Mouse (Mus musculus) splenic B cell, adult 2 months (primary cell): ENCODE results near the gene Trappc2l.

ENCODE experiments used
- DNase-seq: peaks from one replicate; pipeline ENCODE4 v3.0.0-alpha.2; 2011; ENCODE audit warnings: low read depth, low spot score
- H3K27me3 ChIP-seq: 2 replicates; pipeline ENCODE4 v1.6.1; 2012; ENCODE audit warnings: mild to moderate bottlenecking, low read length, moderate library complexity, mixed read lengths; ENCODE audit not compliant: control insufficient read depth, poor library complexity, insufficient read depth, severe bottlenecking
- H3K36me3 ChIP-seq: 2 replicates; pipeline ENCODE4 v1.6.1; 2012; ENCODE audit warnings: mild to moderate bottlenecking, low read length, moderate library complexity, mixed read lengths; ENCODE audit not compliant: control insufficient read depth, poor library complexity, insufficient read depth, severe bottlenecking

Gene Trappc2l

GRCm38 (mm10) chr8:122644175-122644954 is 32.9 kb downstream of the Trappc2l start:
- no peaks in the 10 kb centered on the region for H3K27me3 ChIP-seq
- DNase-seq, result no peak
- H3K36me3 ChIP-seq, result peaks cover 11% of the 10 kb centered on the region

GRCm38 (mm10) chr8:122646337-122646736 is 34.9 kb downstream of the Trappc2l start:
- no peak for DNase-seq
- Histone ChIP-seq H3K27me3 (no peaks in the 10 kb centered on the region), H3K36me3 (peaks cover 12% of the 10 kb centered on the region)

GRCm38 (mm10) chr8:122648192-122648970 is 36.9 kb downstream of the Trappc2l start:
- no peak for DNase-seq
- H3K36me3 ChIP-seq, result peaks cover 6% of the 10 kb centered on the region
- no peaks in the 10 kb centered on the region for H3K27me3 ChIP-seq

GRCm38 (mm10) chr8:122651326-122651921 is 40.0 kb downstream of the Trappc2l start:
- DNase-seq, result no peak
- no peaks in the 10 kb centered on the region for H3K27me3 ChIP-seq
- H3K36me3 ChIP-seq, result peaks cover 6% of the 10 kb centered on the region

GRCm38 (mm10) chr8:122652643-122653042 is 41.2 kb downstream of the Trappc2l start:
- Histone ChIP-seq H3K27me3 (no peaks in the 10 kb centered on the region), H3K36me3 (peaks cover 6% of the 10 kb centered on the region)
- no peak for DNase-seq

- peaks cover 2% of the 10 kb centered on the region for H3K36me3 ChIP-seq
- no peak for DNase-seq
- no peaks in the 10 kb centered on the region for H3K27me3 ChIP-seq
Measured at GRCm38 (mm10) chr8:122654768-122655167, 43.3 kb downstream of the Trappc2l start.

GRCm38 (mm10) chr8:122656056-122656999 is 44.9 kb downstream of the Trappc2l start:
- Histone ChIP-seq H3K27me3 (no peaks in the 10 kb centered on the region), H3K36me3 (no peaks in the 10 kb centered on the region; the same call in 1 of the 2 replicates)
- DNase-seq, result no peak

GRCm38 (mm10) chr8:122658149-122658806 is 46.8 kb downstream of the Trappc2l start:
- no peak for DNase-seq
- H3K27me3 ChIP-seq, result no peaks in the 10 kb centered on the region
- no peaks in the 10 kb centered on the region for H3K36me3 ChIP-seq

GRCm38 (mm10) chr8:122658807-122659160 is 47.3 kb downstream of the Trappc2l start:
- no peaks in the 10 kb centered on the region for H3K27me3 ChIP-seq
- no peak for DNase-seq
- H3K36me3 ChIP-seq, result no peaks in the 10 kb centered on the region

- H3K36me3 ChIP-seq, result no peaks in the 10 kb centered on the region
- H3K27me3 ChIP-seq, result no peaks in the 10 kb centered on the region
- DNase-seq, result peak; percentile 56
Measured at GRCm38 (mm10) chr8:122660022-122660421, 48.6 kb downstream of the Trappc2l start.

GRCm38 (mm10) chr8:122661138-122661537 is 49.7 kb downstream of the Trappc2l start:
- Histone ChIP-seq H3K36me3 (no peaks in the 10 kb centered on the region), H3K27me3 (no peaks in the 10 kb centered on the region)
- no peak for DNase-seq

- H3K27me3 ChIP-seq, result no peaks in the 10 kb centered on the region
- no peaks in the 10 kb centered on the region for H3K36me3 ChIP-seq
- DNase-seq, result no peak
Measured at GRCm38 (mm10) chr8:122661894-122662293, 50.5 kb downstream of the Trappc2l start.

- no peak for DNase-seq
- no peaks in the 10 kb centered on the region for H3K27me3 ChIP-seq
- no peaks in the 10 kb centered on the region for H3K36me3 ChIP-seq
Measured at GRCm38 (mm10) chr8:122663106-122663505, 51.7 kb downstream of the Trappc2l start.

GRCm38 (mm10) chr8:122663670-122664069 is 52.2 kb downstream of the Trappc2l start:
- Histone ChIP-seq H3K27me3 (no peaks in the 10 kb centered on the region), H3K36me3 (no peaks in the 10 kb centered on the region)
- no peak for DNase-seq
